Comparison of ENCODE assay signal across 9 mouse cellular contexts in genomic region chr12:111089145-111089544, GRCm38 (mm10). TPM values are rescaled to one million over a fixed set of nuclear protein-coding genes. Genes with fewer than 3 reads are reported as not detected.
DNase-seq lines count a peak whose midpoint lies in the region; ATAC-seq lines count a peak whose summit lies in the region.
"Had no signal": no experiment of that assay in that cellular context is flagged by ENCODE, and none has a peak within 500 bp of the region (broad histone marks: within the 10 kb centered on the region; RNA-seq: fewer than 3 reads in every experiment).

No protein-coding gene starts in this region.

- H3K4me3 ChIP-seq in liver, embryonic 16.5 days (ENCODE audit: low read depth, low read length) = no peak overlapping the region
- no peak overlapping the region for H3K4me3 ChIP-seq in liver, embryonic 12.5 days
- H3K4me3 ChIP-seq in heart, embryonic 13.5 days = no peak overlapping the region
- no peak overlapping the region for H3K4me3 ChIP-seq in midbrain, embryonic 14.5 days (replicated peaks; ENCODE audit: low read depth, low read length)
- H3K4me3 ChIP-seq: embryonic facial prominence, embryonic 15.5 days had no signal

- no peak overlapping the region for H3K27ac ChIP-seq in liver, embryonic 16.5 days (ENCODE audit: low read length)
- H3K27ac ChIP-seq in liver, embryonic 12.5 days = no peak overlapping the region; the same call in 1 of the 2 replicates
- H3K27ac ChIP-seq in heart, embryonic 13.5 days (replicated peaks) = no peak overlapping the region
- H3K27ac ChIP-seq in midbrain, embryonic 14.5 days (replicated peaks; ENCODE audit: low read depth, low read length) = peak overlapping the region; percentile 63
- H3K27ac ChIP-seq: embryonic facial prominence, embryonic 15.5 days had no signal

- no peaks in the 10 kb centered on the region for H3K9me3 ChIP-seq in liver, embryonic 16.5 days (replicated peaks; ENCODE audit: control insufficient read depth, low read length)
- no peaks in the 10 kb centered on the region for H3K9me3 ChIP-seq in liver, embryonic 12.5 days (replicated peaks)
- H3K9me3 ChIP-seq in heart, embryonic 13.5 days = no peaks in the 10 kb centered on the region
- H3K9me3 ChIP-seq in midbrain, embryonic 14.5 days (ENCODE audit: control insufficient read depth, low read length) = no peaks in the 10 kb centered on the region
- H3K9me3 ChIP-seq: embryonic facial prominence, embryonic 15.5 days had no signal

- no peaks in the 10 kb centered on the region for H3K36me3 ChIP-seq in liver, embryonic 16.5 days (ENCODE audit: control insufficient read depth, insufficient read depth)
- H3K36me3 ChIP-seq in liver, embryonic 12.5 days = peaks cover 46% of the 10 kb centered on the region
- H3K36me3 ChIP-seq in heart, embryonic 13.5 days = peaks cover 19% of the 10 kb centered on the region
- peaks cover 6% of the 10 kb centered on the region for H3K36me3 ChIP-seq in midbrain, embryonic 14.5 days (ENCODE audit: control insufficient read depth, insufficient read depth, low read length)

- DNase-seq in kidney, adult 18-20 months = peak; percentile 45
- DNase-seq in midbrain, embryonic 14.5 days = peak; percentile 19
- no peak for DNase-seq in B cell, adult 2 months
- DNase-seq in embryo, embryonic 9.5 days (ENCODE audit: extremely low spot score) = no peak

- peaks cover 11% of the 10 kb centered on the region for H3K4me1 ChIP-seq in liver, embryonic 16.5 days (ENCODE audit: control insufficient read depth, low read depth, low read length)
- H3K4me1 ChIP-seq in liver, embryonic 12.5 days = peaks cover 44% of the 10 kb centered on the region
- peaks cover 31% of the 10 kb centered on the region for H3K4me1 ChIP-seq in heart, embryonic 13.5 days
- H3K4me1 ChIP-seq in midbrain, embryonic 14.5 days (ENCODE audit: control insufficient read depth, insufficient read depth, low read length) = peaks cover 12% of the 10 kb centered on the region; the same call in 1 of the 2 replicates

- no peaks in the 10 kb centered on the region for H3K27me3 ChIP-seq in liver, embryonic 16.5 days (ENCODE audit: control insufficient read depth, insufficient read depth, low read depth, low read length)
- no peaks in the 10 kb centered on the region for H3K27me3 ChIP-seq in liver, embryonic 12.5 days (replicated peaks)
- no peaks in the 10 kb centered on the region for H3K27me3 ChIP-seq in heart, embryonic 13.5 days (replicated peaks)
- H3K27me3 ChIP-seq in midbrain, embryonic 14.5 days (ENCODE audit: control insufficient read depth, insufficient read depth, low read length) = no peaks in the 10 kb centered on the region
- H3K27me3 ChIP-seq: embryonic facial prominence, embryonic 15.5 days had no signal

- 0 out of 2 replicates have a peak, but pooled peaks have one; percentile 41 for ATAC-seq in liver, embryonic 16.5 days (ENCODE audit: low read depth)
- no peak for ATAC-seq in liver, embryonic 12.5 days
- ATAC-seq in heart, embryonic 13.5 days (ENCODE audit: extremely low read depth, insufficient number of reproducible peaks, low FRiP score, low TSS enrichment) = no peak
- no peak for ATAC-seq in midbrain, embryonic 14.5 days (ENCODE audit: low FRiP score, low TSS enrichment)
- ATAC-seq in activated CD4-positive, CD25-positive, alpha-beta regulatory T cell, adult 4 months = no peak

- no peak overlapping the region for H3K9ac ChIP-seq in liver, embryonic 16.5 days (ENCODE audit: low read depth, low read length)
- no peak overlapping the region for H3K9ac ChIP-seq in liver, embryonic 12.5 days
- H3K9ac ChIP-seq in heart, embryonic 13.5 days = peak overlapping the region; percentile 5; the same call in 1 of the 2 replicates
- no peak overlapping the region for H3K9ac ChIP-seq in midbrain, embryonic 14.5 days (replicated peaks; ENCODE audit: low read length)
- H3K9ac ChIP-seq: embryonic facial prominence, embryonic 15.5 days had no signal

- H3K4me2 ChIP-seq in liver, embryonic 16.5 days (ENCODE audit: low read depth, low read length) = no peak overlapping the region
- no peak overlapping the region for H3K4me2 ChIP-seq in liver, embryonic 12.5 days
- no peak overlapping the region for H3K4me2 ChIP-seq in heart, embryonic 13.5 days
- no peak overlapping the region for H3K4me2 ChIP-seq in midbrain, embryonic 14.5 days (ENCODE audit: low read length)
- H3K4me2 ChIP-seq: embryonic facial prominence, embryonic 15.5 days had no signal

- 83% methylated on average over 7 of the region's 7 CpGs for WGBS in liver, embryonic 16.5 days (ENCODE audit: insufficient replicate concordance)
- WGBS in liver, embryonic 12.5 days (ENCODE audit: insufficient replicate concordance) = 81% methylated on average over 7 of the region's 7 CpGs
- 74% methylated on average over 7 of the region's 7 CpGs for WGBS in heart, embryonic 13.5 days
- WGBS in midbrain, embryonic 14.5 days = 57% methylated on average over 7 of the region's 7 CpGs

RNA-seq across cellular contexts. Expression of gene Rcor1, which starts 50.0 kb away (rescaled TPM):
- 4.1 and 4.4 TPM in 2 replicates for polyA plus RNA-seq in liver, embryonic 16.5 days (2015; fragmentation: Nextera tagmentation; extraction: Ambion mirVana)
- polyA plus RNA-seq in liver, embryonic 12.5 days (2016; fragmentation: Nextera tagmentation; extraction: Ambion mirVana) = 8.5 and 10.4 TPM in 2 replicates
- polyA plus RNA-seq in heart, embryonic 13.5 days (2015; fragmentation: Nextera tagmentation; extraction: Ambion mirVana) = 5.4 and 6.7 TPM in 2 replicates
- polyA plus RNA-seq in midbrain, embryonic 14.5 days (2014; fragmentation: Nextera tagmentation; extraction: Ambion mirVana) = 6.6 and 7.6 TPM in 2 replicates
- 10 to 100 TPM; 14.7 to 15.9 TPM for polyA plus RNA-seq in activated CD4-positive, CD25-positive, alpha-beta regulatory T cell, adult 4 months (2017; shearing (Covaris generic))

Comparison
In these comparisons a context has a peak if more than half of its experiments do, and no peak if none do; other contexts are left out.
1. DNase-seq: peak in kidney, adult 18-20 months (single experiment) and midbrain, embryonic 14.5 days (single experiment); none in B cell, adult 2 months (0 of 2) and embryo, embryonic 9.5 days (single experiment).